Mouse (Mus musculus): ENCODE results near the gene Gm11985.

The Gm11985 gene

DNA sequence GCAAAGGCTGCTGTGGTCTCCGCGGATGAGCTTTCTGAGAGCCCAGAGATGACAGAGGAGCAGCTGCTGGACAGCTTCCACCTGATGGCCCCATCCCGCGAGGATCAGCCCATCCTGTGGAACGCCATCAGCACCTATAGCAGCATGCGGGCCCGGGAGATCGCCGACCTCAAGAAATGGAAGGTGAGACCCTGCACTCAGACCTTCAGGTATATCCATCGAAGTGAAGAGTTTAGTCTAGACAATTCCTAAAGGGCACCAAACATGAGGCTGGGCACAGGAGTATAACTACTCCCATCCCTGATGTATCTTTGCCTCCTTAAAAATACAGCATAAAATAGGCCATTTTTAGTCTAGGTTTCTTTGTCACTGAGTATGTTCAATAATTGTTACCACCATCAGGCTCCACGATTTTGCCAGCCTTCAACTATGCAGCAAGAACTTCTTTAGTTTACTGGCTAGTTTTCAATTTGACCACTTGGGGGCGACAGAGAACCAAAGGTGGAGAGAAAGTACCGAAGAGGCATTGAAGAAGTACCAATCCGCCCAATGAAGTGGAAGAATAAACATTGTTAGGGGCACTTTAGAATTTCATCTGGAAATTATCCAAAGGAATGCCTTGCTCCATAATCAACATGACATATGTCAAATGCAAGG, 11.5 kb upstream of the Gm11985 start:
- peak; percentile 18 to 63 for DNase-seq

DNA sequence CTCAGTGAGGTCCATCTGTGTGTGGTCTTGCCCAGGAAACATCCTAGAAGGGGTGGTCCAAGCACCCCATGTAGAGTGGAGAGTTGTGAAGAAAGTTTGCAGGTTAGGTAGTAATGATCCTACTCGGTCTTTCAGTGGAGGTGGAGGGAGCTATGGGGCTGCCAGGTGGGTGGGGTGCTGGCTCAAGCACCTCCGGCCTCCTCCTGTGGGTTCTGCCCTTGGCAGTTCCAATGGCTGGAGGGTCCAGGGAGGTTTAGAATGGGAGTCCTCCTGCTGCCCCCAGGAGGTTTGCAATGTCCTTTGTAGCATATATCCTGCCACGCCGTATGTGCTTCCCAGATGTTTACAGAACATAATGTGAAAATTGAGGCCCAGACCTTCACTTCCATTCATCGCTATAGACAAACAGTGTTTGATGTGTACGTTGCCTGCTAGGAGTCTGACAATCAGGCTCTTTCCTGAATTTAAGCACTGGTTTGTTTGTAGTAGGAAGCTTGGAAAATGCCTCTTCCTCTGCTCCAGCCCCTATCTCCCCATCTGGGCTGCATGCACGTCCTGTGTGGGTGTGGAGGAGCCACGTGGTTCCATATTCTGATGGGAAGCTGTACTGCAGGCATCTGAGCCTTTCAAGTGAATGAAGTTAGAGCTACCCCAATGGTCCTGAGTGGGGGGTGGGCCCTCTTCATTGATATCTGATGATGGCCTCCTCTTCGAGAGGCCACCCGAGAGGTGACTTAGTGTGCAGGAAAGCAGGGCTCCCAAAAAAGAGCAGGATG, 10.3 kb upstream of the Gm11985 start:
- no peak for DNase-seq

DNA sequence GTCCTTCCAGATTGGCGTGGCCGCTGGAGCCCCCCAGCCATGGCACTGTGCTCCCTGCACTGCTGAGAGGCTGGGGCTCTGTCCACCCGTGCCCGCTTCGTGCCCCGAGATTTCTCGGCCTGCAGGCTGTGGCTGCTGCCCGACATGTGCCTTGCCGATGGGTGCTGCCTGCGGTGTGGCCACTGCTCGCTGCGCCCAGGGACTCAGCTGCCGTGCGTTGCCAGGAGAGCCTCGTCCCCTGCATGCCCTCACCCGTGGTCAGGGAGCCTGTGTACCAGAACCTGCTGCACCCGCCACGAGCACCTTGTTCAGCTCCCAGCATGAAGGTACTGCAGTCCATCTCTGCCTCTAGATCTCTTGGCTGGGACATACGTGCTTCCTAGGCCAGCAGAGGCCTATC, 9.6 kb upstream of the Gm11985 start:
- DNase-seq = no peak

DNA sequence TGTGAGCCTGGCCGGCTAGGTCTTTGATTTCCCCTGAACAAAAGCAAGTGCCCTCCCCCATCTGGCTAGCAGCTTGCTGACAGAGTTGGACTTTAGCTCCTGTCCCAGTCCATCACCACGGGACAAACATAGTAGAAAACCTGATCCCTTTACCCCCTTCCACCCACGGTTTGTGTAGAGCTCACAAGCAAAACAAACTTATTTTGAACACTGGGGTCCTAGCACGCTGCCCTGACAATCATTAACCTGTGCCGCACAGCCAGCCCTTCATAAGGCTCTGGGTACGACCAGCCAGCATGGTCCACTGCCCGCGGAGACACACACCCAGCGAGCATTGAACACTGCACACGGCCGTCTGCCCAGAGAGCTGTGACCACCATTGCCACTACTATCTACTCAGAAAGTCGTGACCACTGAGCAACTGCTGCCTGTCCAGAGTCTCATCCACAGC, 9.1 kb upstream of the Gm11985 start, which contains the start of gene Igfbp1:
Gene Igfbp1 (plus strand): TSS at position 292 of the 451 bp plus-strand sequence.
- no peak for DNase-seq

DNA sequence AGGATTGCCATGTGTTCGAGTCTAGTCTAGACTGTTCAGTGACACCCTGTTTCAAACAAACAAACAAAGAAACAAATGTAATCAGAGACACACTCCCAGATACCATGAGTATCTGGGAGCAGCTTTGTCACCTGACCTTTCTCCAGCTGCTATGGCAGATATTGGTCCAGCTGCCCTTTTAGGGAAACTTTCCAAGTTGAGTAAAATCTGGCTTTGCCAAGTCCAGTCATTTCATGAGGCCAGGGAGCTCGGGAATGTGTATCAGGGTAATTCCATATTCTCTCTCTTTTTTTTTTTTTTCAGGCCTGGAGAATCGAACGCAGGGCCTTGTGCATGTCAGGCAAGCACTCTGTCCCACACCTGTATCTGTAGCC, 6.9 kb upstream of the Gm11985 start:
- no peak for DNase-seq

DNA sequence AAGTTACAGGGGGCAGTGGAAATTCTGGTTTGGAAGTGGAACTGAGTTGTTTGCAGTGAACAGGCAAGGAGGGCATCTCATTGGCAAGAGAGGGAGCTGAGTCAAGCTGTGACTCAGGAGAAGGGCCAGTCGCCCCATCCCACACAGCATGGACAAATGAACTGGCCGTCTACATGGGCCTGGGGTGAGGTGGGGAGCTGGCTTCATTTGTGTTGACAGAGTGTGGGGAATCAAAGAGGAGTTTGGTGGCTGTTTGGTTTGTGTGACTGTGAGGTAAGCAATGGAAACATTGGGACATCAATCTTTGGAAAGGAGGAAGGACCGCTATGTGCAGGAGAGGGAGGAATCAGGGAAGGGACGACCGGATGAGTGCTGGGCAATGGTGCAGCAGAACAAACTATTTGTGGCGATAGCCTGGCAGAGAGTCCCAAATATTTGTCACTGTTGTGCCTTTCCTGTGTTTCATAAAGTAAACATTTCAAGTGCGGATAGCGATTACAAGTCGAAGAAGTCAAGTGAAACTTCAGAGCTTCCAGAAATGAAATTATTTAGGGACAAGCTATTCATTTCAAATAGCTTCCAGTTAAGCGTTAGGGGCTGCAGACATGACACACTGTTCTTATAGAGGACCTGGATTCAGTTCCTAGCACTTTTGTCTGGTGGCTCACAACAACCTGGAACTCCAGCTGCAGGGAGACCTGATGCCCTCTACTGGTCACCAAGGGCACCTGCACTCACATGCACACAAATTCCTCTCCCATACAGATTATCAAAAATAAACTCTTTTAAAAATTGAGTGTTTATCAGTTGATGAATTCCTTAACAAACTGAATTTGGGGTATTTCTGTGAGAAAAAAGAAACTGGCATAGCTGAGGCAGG, 6.3 kb upstream of the Gm11985 start:
- no peak for DNase-seq

DNA sequence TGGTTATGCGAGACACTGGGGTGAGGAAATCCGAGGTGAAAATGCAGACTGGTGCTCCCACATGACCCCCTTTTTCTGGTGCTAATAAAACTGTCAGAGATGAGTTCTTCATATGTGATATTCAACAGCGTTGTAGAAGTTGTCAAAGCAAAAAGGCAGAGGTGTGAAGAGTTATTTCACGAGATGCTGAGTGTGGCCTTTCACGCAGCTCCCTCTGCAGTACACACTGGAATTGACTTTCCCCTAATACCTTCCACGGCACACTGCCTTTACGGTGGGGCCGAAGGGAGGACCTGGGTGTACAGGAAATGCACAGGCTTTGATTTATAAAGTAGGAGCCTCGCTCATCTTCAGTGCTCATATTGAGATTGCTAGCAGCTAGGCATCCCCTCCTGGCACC, 4.8 kb upstream of the Gm11985 start:
- no peak for DNase-seq

DNA sequence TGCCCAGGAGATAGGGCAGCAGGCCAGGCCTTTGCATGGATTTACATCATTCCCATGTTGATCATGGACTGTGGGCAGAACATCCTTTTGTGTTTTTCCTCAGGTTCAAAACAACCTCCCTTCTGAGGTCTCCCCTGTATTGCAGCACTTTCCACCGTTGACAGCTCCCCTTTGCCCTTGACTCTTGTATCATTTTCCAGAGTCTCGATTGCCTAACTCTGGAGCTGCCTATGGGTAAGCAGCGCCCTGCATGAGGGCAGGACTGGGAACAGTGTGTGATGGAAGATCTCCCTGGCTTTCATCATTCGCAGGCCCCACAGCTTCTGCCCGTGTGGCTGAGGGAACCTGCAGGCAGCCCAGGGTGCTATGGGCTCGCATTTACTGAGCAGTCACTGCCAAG, 4.3 kb upstream of the Gm11985 start:
- DNase-seq = no peak

DNA sequence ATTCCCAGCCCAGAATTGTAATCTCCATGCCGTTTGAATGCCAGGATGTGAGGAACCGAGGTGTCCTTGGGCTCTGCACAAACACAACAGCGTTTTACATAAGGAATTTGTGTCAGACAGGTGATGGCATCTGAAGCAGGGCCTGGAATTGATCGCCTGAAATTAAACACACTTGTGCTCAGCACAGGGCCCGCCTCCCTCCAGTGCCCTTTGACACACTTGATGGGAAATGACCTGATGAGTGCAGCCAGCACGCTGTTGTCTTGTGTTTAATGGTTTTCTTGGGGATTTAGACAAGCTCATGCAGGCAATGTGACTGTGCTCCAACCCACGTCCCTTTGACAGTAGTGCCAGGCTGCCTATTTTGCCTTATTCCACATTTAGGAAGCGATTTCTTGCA, 897 bp downstream of the Gm11985 start:
- no peak for DNase-seq

DNA sequence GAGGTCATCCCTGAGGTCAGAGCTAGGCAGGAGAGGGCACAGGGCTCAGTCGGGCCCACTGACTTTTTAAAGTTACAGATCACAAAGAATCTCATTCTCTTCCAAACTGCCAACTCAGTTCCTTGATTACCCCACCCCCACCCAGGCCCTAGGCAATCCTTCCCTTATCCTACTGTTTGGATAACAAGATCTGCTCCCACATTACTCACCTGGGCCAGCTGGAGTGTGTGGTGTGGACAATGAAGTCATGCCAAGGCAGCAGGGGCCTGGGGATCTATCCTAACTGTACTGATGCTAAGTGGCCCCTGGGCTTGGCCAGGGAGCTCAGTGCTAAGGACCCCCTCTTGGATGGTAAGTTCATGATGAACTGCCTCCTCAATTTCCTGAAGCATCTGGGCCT, 3.9 kb downstream of the Gm11985 start:
- DNase-seq = no peak

DNA sequence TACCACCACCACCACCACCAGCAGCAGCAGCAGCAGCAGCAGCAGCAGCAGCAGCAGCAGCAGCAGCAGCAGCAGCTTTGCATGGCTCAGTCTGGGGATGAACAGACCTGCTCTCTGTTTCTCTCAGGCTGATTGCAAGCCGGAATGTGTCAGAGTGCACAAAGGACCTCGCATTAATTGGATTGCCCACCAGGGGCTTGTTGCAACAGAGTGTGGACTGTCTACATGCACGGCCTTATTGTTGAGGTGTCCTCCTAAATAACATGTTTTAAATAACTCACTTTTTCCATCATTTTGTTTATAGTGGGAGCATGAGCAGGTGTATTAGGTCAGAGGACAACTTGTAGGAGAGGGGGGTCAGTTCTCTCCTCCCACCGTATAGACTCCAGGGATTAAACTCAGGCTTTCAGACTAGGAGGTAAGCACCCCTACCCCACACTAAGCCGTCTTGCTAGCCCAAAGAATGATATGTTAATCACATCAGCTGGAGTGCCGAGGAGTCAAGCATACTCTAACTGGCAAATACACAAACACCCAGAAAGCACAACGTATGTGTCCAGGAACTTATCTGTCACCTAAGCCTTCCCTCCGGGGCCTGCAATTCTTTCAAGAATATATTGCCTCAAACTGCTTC, 5.8 kb downstream of the Gm11985 start:
- DNase-seq = no peak

DNA sequence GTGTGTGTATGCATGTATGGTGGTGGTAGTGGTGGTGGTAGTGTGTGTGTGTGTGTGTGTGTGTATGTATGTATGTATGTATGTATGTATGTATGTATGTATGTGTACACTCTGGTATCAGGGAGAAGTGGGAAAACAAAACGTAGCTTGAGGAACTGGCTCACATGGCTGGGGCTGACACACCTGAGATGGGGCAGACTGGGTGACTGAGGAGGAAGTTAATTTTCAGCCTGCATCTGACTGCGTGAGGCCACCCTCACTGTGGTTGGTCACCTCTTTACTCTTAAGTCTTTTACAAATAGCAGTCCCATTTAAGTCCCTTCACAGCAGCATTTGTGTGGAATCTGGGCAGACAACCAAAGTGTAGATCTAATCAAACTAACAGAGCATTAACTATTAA, 9.1 kb downstream of the Gm11985 start:
- no peak for DNase-seq

DNA sequence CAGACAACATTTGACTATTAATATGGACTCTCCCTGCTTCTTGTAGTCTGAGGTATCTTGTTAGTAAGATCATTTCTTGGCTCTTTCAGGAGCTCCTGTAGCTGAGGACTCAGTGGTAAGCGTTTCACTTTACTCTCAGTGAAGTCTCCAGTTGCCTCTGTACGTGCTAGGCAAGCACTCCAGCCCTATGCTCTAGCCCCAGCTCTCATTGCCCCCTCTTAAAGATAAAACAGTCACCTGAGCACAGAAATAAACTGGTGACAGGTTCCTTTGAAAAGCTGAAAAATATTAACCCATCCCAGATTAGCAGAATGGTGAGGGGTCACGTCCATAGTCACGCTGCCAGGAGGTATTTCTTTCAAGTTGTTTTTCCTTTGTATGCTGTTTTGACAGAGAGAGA, 9.6 kb downstream of the Gm11985 start:
- no peak for DNase-seq

DNA sequence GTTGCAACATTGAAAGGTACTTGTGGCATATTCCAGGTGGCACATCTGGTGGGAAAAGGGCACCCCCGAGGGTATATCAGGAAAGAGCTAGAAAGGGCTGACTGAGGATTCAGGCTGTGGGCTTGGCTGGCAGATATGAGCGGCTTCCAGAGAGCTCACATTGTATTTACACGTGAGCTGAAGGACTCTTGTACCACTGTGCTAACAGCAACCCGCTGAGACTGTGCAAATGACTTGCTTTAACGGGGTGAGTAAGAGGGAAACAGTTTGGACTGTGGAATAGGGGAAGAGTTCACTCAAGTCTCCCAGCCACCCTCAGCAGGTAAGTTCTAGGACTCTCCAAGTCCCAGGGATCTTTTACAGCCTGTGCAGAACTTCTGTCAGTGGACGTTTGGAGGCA, 14.7 kb downstream of the Gm11985 start:
- peak; percentile 63 to 77 for DNase-seq

DNA sequence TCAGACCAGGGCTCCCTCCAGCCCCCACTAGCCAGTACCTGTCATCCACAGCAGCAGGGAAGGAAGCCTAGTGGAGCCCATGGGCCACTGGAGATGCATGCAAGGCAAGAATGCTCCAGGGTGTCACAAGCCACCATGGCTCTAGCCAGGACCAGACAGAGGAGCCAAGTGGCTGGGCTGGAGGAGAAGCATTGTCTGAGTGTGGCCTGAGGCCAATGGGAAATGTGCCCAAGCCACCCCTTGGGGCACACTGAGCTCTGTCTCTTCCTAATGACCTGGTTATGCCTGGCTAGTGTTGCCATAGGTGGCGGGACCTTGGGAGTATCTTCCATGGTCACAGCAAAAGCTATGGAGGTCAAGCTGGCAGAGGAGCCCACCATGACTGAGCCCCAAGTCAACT, 18.7 kb downstream of the Gm11985 start:
- no peak for DNase-seq

DNA sequence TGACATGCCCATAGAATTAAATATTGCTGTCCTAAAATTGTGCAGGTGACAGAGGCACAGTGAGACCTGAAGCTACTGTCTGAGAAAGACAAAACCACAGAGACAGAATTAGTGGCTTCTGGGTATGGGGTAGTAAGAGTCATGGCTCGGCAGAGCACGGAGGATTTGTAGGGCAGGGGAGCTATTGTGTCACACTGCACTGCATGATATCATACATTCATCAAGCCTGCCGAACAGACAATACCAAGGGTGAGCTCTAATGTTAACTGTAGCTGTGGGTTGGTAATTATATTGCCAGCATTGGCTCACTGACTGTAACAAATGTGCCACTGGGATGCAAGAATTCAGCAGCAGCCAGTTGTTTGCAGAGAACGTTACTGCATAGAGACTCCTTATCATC, 24.0 kb downstream of the Gm11985 start:
- DNase-seq = no peak

DNA sequence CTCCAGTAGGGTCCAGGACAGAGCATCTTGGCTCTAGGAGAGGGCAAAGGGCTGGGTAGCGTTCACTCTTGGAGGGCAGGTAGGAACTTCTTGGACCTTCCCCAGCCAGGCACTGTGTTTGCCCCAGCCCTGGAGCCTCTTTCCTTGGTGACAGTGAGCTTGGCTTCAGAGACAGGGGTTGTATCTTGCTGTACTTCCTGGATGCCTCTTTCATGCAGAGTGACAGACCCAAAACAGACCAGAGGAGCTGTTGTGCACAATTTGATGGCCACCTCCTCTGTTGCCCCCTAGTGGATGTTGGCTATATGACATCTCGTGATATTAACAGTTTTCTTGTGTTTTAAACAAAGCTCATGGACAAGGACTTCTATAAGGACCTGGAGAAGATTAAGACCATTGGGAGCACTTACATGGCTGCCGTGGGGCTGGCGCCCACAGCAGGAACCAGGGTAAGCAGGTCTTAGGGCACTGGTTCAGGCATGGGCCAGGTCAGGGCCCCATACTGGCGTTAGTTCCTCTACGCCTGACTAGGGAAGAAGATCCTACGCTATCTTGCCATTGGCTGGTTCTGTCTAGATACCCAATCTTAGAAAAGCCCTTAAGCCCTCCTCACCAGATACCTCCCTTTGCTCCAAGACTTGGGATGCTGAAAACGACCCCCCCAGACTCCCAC, 26.7 kb downstream of the Gm11985 start:
- DNase-seq = no peak

DNA sequence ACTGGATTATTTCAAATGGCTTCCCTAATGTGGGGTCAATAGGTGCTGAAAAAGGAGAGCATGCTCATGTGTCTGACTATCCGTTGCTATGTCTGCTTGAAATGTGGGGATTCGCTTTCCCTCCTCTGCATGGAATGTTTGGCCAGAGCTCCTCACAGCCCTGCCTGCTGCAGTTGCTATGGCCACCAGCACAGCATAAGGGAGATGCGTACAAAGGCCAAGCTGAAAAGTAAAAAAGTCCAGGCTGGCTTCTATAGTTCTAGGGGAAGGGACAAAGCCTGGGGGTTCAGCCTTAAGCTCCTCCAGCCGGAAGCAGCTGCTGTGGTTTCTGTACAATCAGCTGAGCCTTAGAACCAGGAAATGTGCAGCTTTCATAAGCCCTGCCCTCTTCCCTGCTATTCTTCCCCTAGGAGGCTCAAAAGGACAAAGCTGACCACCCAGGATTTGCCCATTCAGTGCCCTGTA, 27.7 kb downstream of the Gm11985 start:
- no peak for DNase-seq

DNA sequence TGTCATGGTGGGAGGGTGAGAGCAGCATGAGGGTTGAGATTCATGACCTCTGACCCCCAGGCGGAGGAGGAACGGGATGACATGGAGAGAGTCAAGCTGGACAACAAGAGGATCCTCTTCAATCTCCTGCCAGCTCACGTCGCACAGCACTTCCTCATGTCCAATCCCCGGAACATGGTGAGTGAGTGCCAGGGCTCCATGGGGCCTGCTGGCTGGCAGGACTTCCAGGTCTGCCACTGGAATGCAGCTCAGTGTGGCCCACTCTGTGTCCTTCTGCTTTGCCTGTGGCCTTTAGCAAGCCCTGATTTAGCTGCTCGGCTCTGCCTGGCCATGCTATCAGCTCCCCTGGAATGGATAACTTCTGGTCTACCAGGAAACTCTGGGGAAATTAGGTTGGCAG, 28.2 kb downstream of the Gm11985 start:
- DNase-seq = no peak

DNA sequence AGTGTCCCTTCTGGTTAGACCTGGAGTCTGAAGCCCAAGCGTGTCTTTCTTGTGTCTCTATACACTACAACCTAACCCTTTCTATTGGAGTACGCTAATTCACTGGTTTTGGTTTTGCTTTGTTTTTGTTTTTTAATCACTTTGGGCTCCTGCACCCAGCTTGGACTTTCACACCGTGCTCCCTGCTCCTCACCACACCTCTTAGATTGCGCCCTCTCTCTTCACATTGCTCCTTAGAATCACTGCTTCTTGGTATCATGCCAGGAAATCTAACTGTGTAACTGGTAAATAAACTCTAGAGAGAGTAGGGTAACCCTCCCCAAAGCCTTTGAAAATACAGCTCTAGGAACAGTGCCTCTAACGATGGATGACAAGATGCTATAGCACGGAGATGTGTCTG, 30.2 kb downstream of the Gm11985 start:
- DNase-seq = no peak

DNA sequence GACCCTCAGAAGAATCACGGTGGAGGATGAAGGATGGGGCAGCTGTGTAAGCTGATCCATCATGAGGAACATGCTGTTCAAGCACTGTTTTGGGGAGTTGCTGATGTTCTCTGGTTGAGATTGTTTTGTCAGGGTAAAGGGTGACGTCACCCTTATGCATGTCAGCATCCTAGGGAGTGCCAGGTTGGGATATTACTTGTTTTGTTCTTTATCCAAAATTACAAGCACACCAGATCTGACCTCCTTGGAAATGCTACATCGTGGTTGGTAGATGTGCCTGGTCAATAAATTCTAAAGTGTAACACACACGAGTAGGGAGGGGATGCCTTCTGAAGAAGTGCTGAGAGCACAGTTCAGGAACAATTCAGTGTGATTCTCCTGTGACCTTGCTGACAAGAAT, 31.9 kb downstream of the Gm11985 start:
- DNase-seq = no peak

DNA sequence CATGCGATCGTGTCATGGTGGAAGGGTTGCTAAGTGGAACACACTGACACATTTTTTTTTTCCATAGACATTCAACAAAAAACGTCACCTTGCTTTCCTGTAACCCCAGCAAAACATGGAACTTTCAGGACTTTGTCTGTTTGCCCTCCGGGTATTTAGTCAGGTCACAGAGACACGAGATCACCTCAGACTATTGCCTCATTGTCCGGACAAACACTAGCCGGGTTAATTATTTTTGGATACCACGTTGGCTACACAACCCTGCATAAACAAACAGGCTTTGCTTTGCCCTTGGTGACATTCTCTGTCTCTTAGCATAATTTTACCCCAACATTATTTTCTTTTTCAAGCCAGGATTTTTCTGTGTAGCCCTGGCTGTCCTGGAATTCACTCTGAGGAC, 35.3 kb downstream of the Gm11985 start:
- no peak for DNase-seq
